Comparison of ENCODE assay signal across 8 mouse cellular contexts in genomic region chr7:101108653-101109005, GRCm38 (mm10). TPM values are rescaled to one million over a fixed set of nuclear protein-coding genes. Genes with fewer than 3 reads are reported as not detected.
A peak's percentile ranks its signal among the peaks of the same experiment; 100 is the strongest.
DNase-seq lines count a peak whose midpoint lies in the region; ATAC-seq and TF ChIP-seq lines count a peak whose summit lies in the region.

No protein-coding gene starts in this region.

- 0% methylated on average over 11 of the region's 35 CpGs for WGBS in embryonic facial prominence, embryonic 12.5 days
- 0% methylated on average over 23 of the region's 35 CpGs for WGBS in hindbrain, embryonic 13.5 days

- no peak for TF ChIP-seq RAD21 in MEL (IDR thresholded peaks at IDR 0.05; ENCODE audit: low read depth, low read length)

- no peak; the same call in 1 of the 2 replicates for ATAC-seq in embryonic facial prominence, embryonic 12.5 days (ENCODE audit: insufficient number of reproducible peaks, insufficient read depth, low FRiP score, low TSS enrichment)
- ATAC-seq in hindbrain, embryonic 13.5 days (ENCODE audit: low FRiP score), result peak; percentile 78
- peak; percentile 54 for ATAC-seq in megakaryocyte-erythroid progenitor cell, adult 5-6 weeks (replicated peaks; ENCODE audit: low FRiP score, low TSS enrichment, poor library complexity, severe bottlenecking)

- no peaks in the 10 kb centered on the region for H3K9me3 ChIP-seq in MEL (replicated peaks; ENCODE audit: insufficient read depth, low read length)
- H3K9me3 ChIP-seq in embryonic facial prominence, embryonic 12.5 days, result no peaks in the 10 kb centered on the region
- H3K9me3 ChIP-seq in hindbrain, embryonic 13.5 days, result no peaks in the 10 kb centered on the region

- peaks cover 0 to 15% of the 10 kb centered on the region in 2 experiments for H3K4me1 ChIP-seq in MEL (ENCODE audit: control insufficient read depth in 1 of 2, insufficient read depth in 2 of 2, low read length in 2 of 2)
- H3K4me1 ChIP-seq in embryonic facial prominence, embryonic 12.5 days, result peaks cover 11% of the 10 kb centered on the region
- H3K4me1 ChIP-seq in hindbrain, embryonic 13.5 days (replicated peaks), result peaks cover 19% of the 10 kb centered on the region

- H3K27me3 ChIP-seq in MEL (ENCODE audit: control insufficient read depth in 1 of 2, insufficient read depth in 2 of 2, low read length in 2 of 2), result peaks cover 0 to under 1% of the 10 kb centered on the region in 2 experiments; a peak in 1 of 4 replicates
- H3K27me3 ChIP-seq in embryonic facial prominence, embryonic 12.5 days, result no peaks in the 10 kb centered on the region
- H3K27me3 ChIP-seq in hindbrain, embryonic 13.5 days, result no peaks in the 10 kb centered on the region

- peaks cover 6% of the 10 kb centered on the region for H3K79me2 ChIP-seq in MEL (ENCODE audit: control insufficient read depth, insufficient read depth, low read length, poor library complexity)

- no peak for TF ChIP-seq CTCF in layer of hippocampus, adult 2 months (conservative IDR thresholded peaks at IDR 0.05)
- TF ChIP-seq CTCF in MEL (IDR thresholded peaks at IDR 0.05 in 2 of 3, conservative IDR thresholded peaks at IDR 0.05 in 1 of 3; ENCODE audit: control insufficient read depth in 1 of 3, insufficient read depth in 1 of 3, low read depth in 2 of 3, low read length in 3 of 3, poor library complexity in 1 of 3, severe bottlenecking in 1 of 3), result no peak

- H3K27ac ChIP-seq in layer of hippocampus, adult 2 months, result peak overlapping the region; percentile 94
- peak overlapping the region; percentile 67 for H3K27ac ChIP-seq in MEL (ENCODE audit: control insufficient read depth, low read depth, low read length)
- peak overlapping the region; percentile 99 for H3K27ac ChIP-seq in embryonic facial prominence, embryonic 12.5 days
- peak overlapping the region; percentile 100 for H3K27ac ChIP-seq in hindbrain, embryonic 13.5 days

- H3K4me2 ChIP-seq in embryonic facial prominence, embryonic 12.5 days (replicated peaks), result peak overlapping the region; percentile 77
- H3K4me2 ChIP-seq in hindbrain, embryonic 13.5 days, result peak overlapping the region; percentile 83

- no peak for TF ChIP-seq POLR2A in MEL (IDR thresholded peaks at IDR 0.05; ENCODE audit: control insufficient read depth in 1 of 2, insufficient read depth in 1 of 2, low read depth in 1 of 2, low read length in 2 of 2, poor library complexity in 1 of 2)

- peak overlapping the region; percentile 80 for H3K9ac ChIP-seq in MEL (ENCODE audit: control insufficient read depth, low read depth, low read length, poor library complexity, severe bottlenecking)
- H3K9ac ChIP-seq in embryonic facial prominence, embryonic 12.5 days, result peak overlapping the region; percentile 82
- H3K9ac ChIP-seq in hindbrain, embryonic 13.5 days, result peak overlapping the region; percentile 96

- peaks cover 0 to 14% of the 10 kb centered on the region in 2 experiments; a peak in 3 of 4 replicates for H3K36me3 ChIP-seq in MEL (ENCODE audit: control insufficient read depth in 1 of 2, insufficient read depth in 2 of 2, low read length in 2 of 2)
- H3K36me3 ChIP-seq in embryonic facial prominence, embryonic 12.5 days, result peaks cover 12% of the 10 kb centered on the region
- peaks cover 16% of the 10 kb centered on the region for H3K36me3 ChIP-seq in hindbrain, embryonic 13.5 days

- no peak for DNase-seq in layer of hippocampus, adult 2 months (ENCODE audit: low spot score in 2 of 2)
- no peak for DNase-seq in layer of hippocampus, postnatal 14 days (ENCODE audit: low spot score in 2 of 2)
- peak; percentile 78 for DNase-seq in MEL (ENCODE audit: low read depth, low spot score)
- DNase-seq in urinary bladder, adult 2 months (ENCODE audit: low spot score), result peak; percentile 76
- no peak for DNase-seq in kidney, postnatal 10 days

- H3K4me3 ChIP-seq in layer of hippocampus, adult 2 months, result peak overlapping the region; percentile 94
- peak overlapping the region; percentile 75 to 96 for H3K4me3 ChIP-seq in MEL (ENCODE audit: control insufficient read depth in 1 of 2, insufficient read depth in 1 of 2, low read depth in 2 of 2, low read length in 2 of 2)
- peak overlapping the region; percentile 91 for H3K4me3 ChIP-seq in embryonic facial prominence, embryonic 12.5 days
- H3K4me3 ChIP-seq in hindbrain, embryonic 13.5 days, result peak overlapping the region; percentile 84

- no peak for TF ChIP-seq EP300 in MEL (IDR thresholded peaks at IDR 0.05; ENCODE audit: low read depth in 1 of 2, low read length in 2 of 2)

TF ChIP-seq in MEL, 35 proteins besides CTCF, POLR2A, EP300 and RAD21:
- TF ChIP-seq UBTF (IDR thresholded peaks at IDR 0.05; ENCODE audit: borderline replicate concordance, insufficient read depth, low read depth, low read length) (0 out of 2 replicates have a peak, but pooled peaks have one; percentile 44), MAFK (IDR thresholded peaks at IDR 0.05; ENCODE audit: borderline replicate concordance, low read depth, low read length) (no peak), NELFE (IDR thresholded peaks at IDR 0.05; ENCODE audit: low read depth, low read length) (peak; percentile 58), MAZ (IDR thresholded peaks at IDR 0.05; ENCODE audit: low read depth, low read length) (no peak; the same call in 1 of the 2 replicates), ETS1 (IDR thresholded peaks at IDR 0.05; ENCODE audit: low read depth, low read length) (peak; percentile 19; the same call in 1 of the 2 replicates)
TF ChIP-seq in MEL: peak in this region for 3.

RNA-seq across cellular contexts. Expression of gene Fchsd2, which starts 16.0 kb away (rescaled TPM):
- 10 to 100 TPM; 38.5 to 41.2 TPM for total RNA-seq in layer of hippocampus, adult 2 months (2021)
- total RNA-seq in layer of hippocampus, postnatal 14 days (2021), result 10 to 100 TPM; 50.1 to 56.6 TPM
- total RNA-seq in MEL (2012; rRNA removed), result 3.8 and 3.9 TPM in 2 replicates
- 1 to 10 TPM in 1 of 2 experiments, not detected in 1; 6.3 TPM for polyA plus RNA-seq in MEL (2012; ENCODE audit: insufficient read depth in 1 of 2, insufficient read length in 2 of 2, low read depth in 1 of 2, low replicate concordance in 2 of 2, missing spikeins in 1 of 2)
- 29.4 and 31.5 TPM in 2 replicates for polyA plus RNA-seq in embryonic facial prominence, embryonic 12.5 days (2016; fragmentation: Nextera tagmentation; extraction: Ambion mirVana)
- 35.8 and 38.6 TPM in 2 replicates for polyA plus RNA-seq in hindbrain, embryonic 13.5 days (2015; fragmentation: Nextera tagmentation; extraction: Ambion mirVana)
- 16.2 and 19.1 TPM in 2 replicates for total RNA-seq in megakaryocyte-erythroid progenitor cell, adult 5-6 weeks (2014; fragmentation: Nextera tagmentation)
- 20.2 and 22.6 TPM in 2 replicates for total RNA-seq in megakaryocyte-erythroid progenitor cell, adult 5-6 weeks (2017)
- polyA plus RNA-seq in urinary bladder, adult 2 months (2012; rRNA removed), result 10.0 and 12.0 TPM in 2 replicates

Comparison
In these comparisons a context has a peak if more than half of its experiments do, and no peak if none do; other contexts are left out.
1. DNase-seq: peak in MEL (single experiment) and urinary bladder, adult 2 months (single experiment); none in layer of hippocampus, adult 2 months (0 of 2), layer of hippocampus, postnatal 14 days (0 of 2) and kidney, postnatal 10 days (single experiment).
2. Peak in every context shown above with its lines, with median percentiles within 50 percentile points of each other: H3K27ac ChIP-seq, H3K4me3 ChIP-seq and H3K9ac ChIP-seq.